Mouse (Mus musculus): ENCODE measurements around the gene 4430402I18Rik. TPM values are rescaled to one million over a fixed set of nuclear protein-coding genes. Genes with fewer than 3 reads are reported as not detected.
"Not testable (repeated sequence)": the region's sequence is repeated elsewhere in the genome, so short reads cannot be mapped to it uniquely, and the experiment has no call there.

The 4430402I18Rik gene
- total RNA-seq, 1 experiment: 0.31 TPM

GRCm38 (mm10) chr19:29014466-29015055 lies 47.0 kb upstream of the 4430402I18Rik start:
- DNase-seq (ENCODE audit: low read depth, low spot score): no peak

GRCm38 (mm10) chr19:29011355-29011990 lies 43.9 kb upstream of the 4430402I18Rik start:
- no peak overlapping the region for H3K27ac ChIP-seq (ENCODE audit: insufficient read depth, low read depth, low read length, poor library complexity, severe bottlenecking)
- no peak overlapping the region for H3K4me3 ChIP-seq (ENCODE audit: insufficient read depth in 1 of 2, low read depth in 1 of 2, low read length in 2 of 2, poor library complexity in 1 of 2, severe bottlenecking in 1 of 2)
- in situ Hi-C loops (cut with MboI; ENCODE audit: low sequenced_read_pairs in 2 of 2, unreplicated experiment in 2 of 2): no loop called here
- no peaks in the 10 kb centered on the region for H3K9me3 ChIP-seq (ENCODE audit: control insufficient read depth, insufficient read depth, low read depth, low read length)
- H3K9ac ChIP-seq (ENCODE audit: insufficient read depth, low read depth, low read length, poor library complexity, severe bottlenecking): no peak overlapping the region
- TF ChIP-seq HCFC1 (IDR thresholded peaks at IDR 0.05; ENCODE audit: borderline replicate concordance, insufficient read depth, low read length) (no peak), MAFK (IDR thresholded peaks at IDR 0.05; ENCODE audit: insufficient read depth, low read depth, low read length) (no peak), CHD2 (IDR thresholded peaks at IDR 0.05; ENCODE audit: low read depth, low read length) (no peak), ZC3H11A (IDR thresholded peaks at IDR 0.05; ENCODE audit: borderline replicate concordance, low read depth, low read length) (no peak), ZNF384 (IDR thresholded peaks at IDR 0.05; ENCODE audit: low read depth, low read length) (no peak)
- H3K4me1 ChIP-seq (ENCODE audit: control insufficient read depth in 2 of 2, insufficient read depth in 2 of 2, low read length in 2 of 2, poor library complexity in 1 of 2): peaks cover 6 to 17% of the 10 kb centered on the region in 2 experiments
- DNase-seq (ENCODE audit: low read depth, low spot score): no peak
- H3K36me3 ChIP-seq (ENCODE audit: control insufficient read depth, insufficient read depth, low read length, poor library complexity, severe bottlenecking): peaks cover 14% of the 10 kb centered on the region

More at GRCm38 (mm10) chr19:29014466-29015055, 47.0 kb upstream of the 4430402I18Rik start:
- Histone ChIP-seq H3K9me3 (ENCODE audit: control insufficient read depth, insufficient read depth, low read depth, low read length) (no peaks in the 10 kb centered on the region), H3K4me3 (ENCODE audit: insufficient read depth in 1 of 2, low read depth in 1 of 2, low read length in 2 of 2, poor library complexity in 1 of 2, severe bottlenecking in 1 of 2) (no peak overlapping the region), H3K9ac (ENCODE audit: insufficient read depth, low read depth, low read length, poor library complexity, severe bottlenecking) (no peak overlapping the region), H3K27ac (ENCODE audit: insufficient read depth, low read depth, low read length, poor library complexity, severe bottlenecking) (no peak overlapping the region), H3K4me1 (ENCODE audit: control insufficient read depth in 2 of 2, insufficient read depth in 2 of 2, low read length in 2 of 2, poor library complexity in 1 of 2) (peaks cover 1 to 2% of the 10 kb centered on the region in 2 experiments; a peak in 3 of 4 replicates), H3K36me3 (ENCODE audit: control insufficient read depth, insufficient read depth, low read length, poor library complexity, severe bottlenecking) (peaks cover 10% of the 10 kb centered on the region)
- in situ Hi-C loops (cut with MboI; ENCODE audit: low sequenced_read_pairs in 2 of 2, unreplicated experiment in 2 of 2): no loop called here
- TF ChIP-seq HCFC1 (IDR thresholded peaks at IDR 0.05; ENCODE audit: borderline replicate concordance, insufficient read depth, low read length) (no peak), MAFK (IDR thresholded peaks at IDR 0.05; ENCODE audit: insufficient read depth, low read depth, low read length) (no peak)

- in situ Hi-C loops (cut with MboI; ENCODE audit: low sequenced_read_pairs in 2 of 2, unreplicated experiment in 2 of 2): no loop called here
- Histone ChIP-seq H3K36me3 (ENCODE audit: control insufficient read depth, insufficient read depth, low read length, poor library complexity, severe bottlenecking) (peaks cover 8% of the 10 kb centered on the region), H3K4me3 (ENCODE audit: insufficient read depth in 1 of 2, low read depth in 1 of 2, low read length in 2 of 2, poor library complexity in 1 of 2, severe bottlenecking in 1 of 2) (no peak overlapping the region), H3K27ac (ENCODE audit: insufficient read depth, low read depth, low read length, poor library complexity, severe bottlenecking) (peak overlapping the region; percentile 97), H3K9ac (ENCODE audit: insufficient read depth, low read depth, low read length, poor library complexity, severe bottlenecking) (peak overlapping the region; percentile 67), H3K4me1 (ENCODE audit: control insufficient read depth in 2 of 2, insufficient read depth in 2 of 2, low read length in 2 of 2, poor library complexity in 1 of 2) (peaks cover 10 to 28% of the 10 kb centered on the region in 2 experiments), H3K9me3 (ENCODE audit: control insufficient read depth, insufficient read depth, low read depth, low read length) (no peaks in the 10 kb centered on the region)
- no peak for DNase-seq (ENCODE audit: low read depth, low spot score)
- TF ChIP-seq CHD2 (IDR thresholded peaks at IDR 0.05; ENCODE audit: low read depth, low read length): no peak
- no peak for TF ChIP-seq ZC3H11A (IDR thresholded peaks at IDR 0.05; ENCODE audit: borderline replicate concordance, low read depth, low read length)
- TF ChIP-seq HCFC1 (IDR thresholded peaks at IDR 0.05; ENCODE audit: borderline replicate concordance, insufficient read depth, low read length): no peak
- no peak for TF ChIP-seq MAFK (IDR thresholded peaks at IDR 0.05; ENCODE audit: insufficient read depth, low read depth, low read length)
- TF ChIP-seq ZNF384 (IDR thresholded peaks at IDR 0.05; ENCODE audit: low read depth, low read length): no peak
Measured at GRCm38 (mm10) chr19:29009046-29009445, 41.4 kb upstream of the 4430402I18Rik start.

- in situ Hi-C loops (cut with MboI; ENCODE audit: low sequenced_read_pairs in 2 of 2, unreplicated experiment in 2 of 2): no loop called here
Measured at GRCm38 (mm10) chr19:29008069-29008706, 40.6 kb upstream of the 4430402I18Rik start.

GRCm38 (mm10) chr19:29000321-29000720 lies 32.7 kb upstream of the 4430402I18Rik start:
- H3K4me1 ChIP-seq (ENCODE audit: control insufficient read depth in 2 of 2, insufficient read depth in 2 of 2, low read length in 2 of 2, poor library complexity in 1 of 2); H3K4me3 ChIP-seq (ENCODE audit: insufficient read depth in 1 of 2, low read depth in 1 of 2, low read length in 2 of 2, poor library complexity in 1 of 2, severe bottlenecking in 1 of 2); in situ Hi-C loops (cut with MboI; ENCODE audit: low sequenced_read_pairs in 2 of 2, unreplicated experiment in 2 of 2); H3K9ac ChIP-seq (ENCODE audit: insufficient read depth, low read depth, low read length, poor library complexity, severe bottlenecking); H3K27ac ChIP-seq (ENCODE audit: insufficient read depth, low read depth, low read length, poor library complexity, severe bottlenecking); H3K9me3 ChIP-seq (ENCODE audit: control insufficient read depth, insufficient read depth, low read depth, low read length); DNase-seq (ENCODE audit: low read depth, low spot score): not testable (repeated sequence)
- peaks cover 11% of the 10 kb centered on the region for H3K36me3 ChIP-seq (ENCODE audit: control insufficient read depth, insufficient read depth, low read length, poor library complexity, severe bottlenecking)

More at GRCm38 (mm10) chr19:29008069-29008706, 40.6 kb upstream of the 4430402I18Rik start:
- TF ChIP-seq ZC3H11A (IDR thresholded peaks at IDR 0.05; ENCODE audit: borderline replicate concordance, low read depth, low read length) (no peak), CHD2 (IDR thresholded peaks at IDR 0.05; ENCODE audit: low read depth, low read length) (peak; percentile 77), ZNF384 (IDR thresholded peaks at IDR 0.05; ENCODE audit: low read depth, low read length) (no peak)
- H3K36me3 ChIP-seq (ENCODE audit: control insufficient read depth, insufficient read depth, low read length, poor library complexity, severe bottlenecking): peaks cover 6% of the 10 kb centered on the region
- peaks cover 10 to 28% of the 10 kb centered on the region in 2 experiments for H3K4me1 ChIP-seq (ENCODE audit: control insufficient read depth in 2 of 2, insufficient read depth in 2 of 2, low read length in 2 of 2, poor library complexity in 1 of 2)
- peak overlapping the region; percentile 98 for H3K27ac ChIP-seq (ENCODE audit: insufficient read depth, low read depth, low read length, poor library complexity, severe bottlenecking)
- H3K9ac ChIP-seq (ENCODE audit: insufficient read depth, low read depth, low read length, poor library complexity, severe bottlenecking): no peak overlapping the region
- peak; percentile 86 for DNase-seq (ENCODE audit: low read depth, low spot score)
- H3K9me3 ChIP-seq (ENCODE audit: control insufficient read depth, insufficient read depth, low read depth, low read length): no peaks in the 10 kb centered on the region
- no peak overlapping the region for H3K4me3 ChIP-seq (ENCODE audit: insufficient read depth in 1 of 2, low read depth in 1 of 2, low read length in 2 of 2, poor library complexity in 1 of 2, severe bottlenecking in 1 of 2)

Measured in ES-E14 (cell line).